Mouse (Mus musculus) liver, adult 2 months (tissue): ENCODE data around the gene Olfr1177-ps.

Source experiments
- CTCF ChIP-seq: fragments of 200-500 bp; IDR thresholded peaks from 2 replicates; pipeline ENCODE4 v1.5.1; 2011; ENCODE audit warnings: low read depth, low read length, control low read depth
- POLR2A ChIP-seq: fragments of 200-500 bp; IDR thresholded peaks from 2 replicates; pipeline ENCODE4 v1.6.1; 2011; ENCODE audit warnings: low read length, control low read depth; ENCODE audit not compliant: insufficient read depth; ENCODE audit errors: extremely low read depth

DNA sequence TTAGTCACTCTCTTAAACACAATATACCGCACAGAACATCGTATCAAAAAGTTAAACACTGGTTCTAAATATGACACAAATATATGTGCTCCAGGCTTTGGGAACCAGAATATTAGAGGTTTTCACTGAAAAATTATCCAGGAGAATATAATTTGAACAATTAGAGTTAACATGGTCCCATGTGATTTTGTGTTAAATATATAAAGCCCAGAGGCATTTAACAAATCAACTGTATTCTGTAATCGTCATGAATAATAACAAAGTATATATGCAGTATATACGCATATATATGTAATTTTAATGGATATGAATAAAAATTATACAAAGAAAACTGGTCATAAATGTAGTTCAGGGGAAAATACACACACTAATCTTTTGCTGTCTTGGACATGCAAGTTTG is 31.3 kb downstream of the Olfr1177-ps start, which contains the start of gene Olfr1174-ps:
- TF ChIP-seq CTCF (no peak), POLR2A (no peak)
